Mouse (Mus musculus) forebrain, embryonic 10.5 days (tissue): ENCODE results near the gene Serhl. TPM values are rescaled to one million over a fixed set of nuclear protein-coding genes. Genes with fewer than 3 reads are reported as not detected.
"Not testable (repeated sequence)": the region's sequence is repeated elsewhere in the genome, so short reads cannot be mapped to it uniquely, and the experiment has no call there.

Experiments used
- DNase-seq: peaks from one replicate; pipeline ENCODE4 v3.0.0-alpha.2; 2017; ENCODE audit warnings: low spot score; ENCODE audit errors: extremely low spot score
- H3K27ac ChIP-seq: fragments of 300-500 bp; sonication (generic); 2 replicates; pipeline ENCODE4 v1.5.1; 2016; ENCODE audit warnings: mild to moderate bottlenecking
- H3K27me3 ChIP-seq: fragments of 300-500 bp; sonication (generic); 2 replicates; pipeline ENCODE4 v1.6.1; 2016; ENCODE audit warnings: mild to moderate bottlenecking; ENCODE audit not compliant: poor library complexity, severe bottlenecking
- H3K36me3 ChIP-seq: fragments of 300-500 bp; sonication (generic); replicated peaks from 2 replicates; pipeline ENCODE4 v1.6.1; 2016; ENCODE audit warnings: mild to moderate bottlenecking, moderate library complexity
- H3K4me1 ChIP-seq: fragments of 300-500 bp; sonication (generic); 2 replicates; pipeline ENCODE4 v1.6.1; 2016
- H3K4me3 ChIP-seq: fragments of 300-500 bp; sonication (generic); 2 replicates; pipeline ENCODE4 v1.5.1; 2016; ENCODE audit warnings: mild to moderate bottlenecking, moderate library complexity
- H3K9me3 ChIP-seq: fragments of 300-500 bp; sonication (generic); 2 replicates; pipeline ENCODE4 v1.6.1; 2016; ENCODE audit warnings: mild to moderate bottlenecking, moderate library complexity
- WGBS: fragments of 180-500 bp; shearing (Covaris S2); methylation state at CpG from one replicate; pipeline ENCODE4 v1.1.7; 2016; 5-methylcytosine and 5-hydroxymethylcytosine counted together
- polyA plus RNA-seq: library from polyadenylated mRNA; unstranded; fragments of >200 nt; fragmentation: Nextera tagmentation; extraction: Ambion mirVana; gene quantifications from 2 replicates; pipeline ENCODE4 v1.2.1, GENCODE M21; 2016

Serhl gene
- polyA plus RNA-seq, 1 experiment from 2014 or later, result 49.7 TPM

GRCm38 (mm10) chr15:83115071-83115470 lies 25.8 kb downstream of the Serhl start:
- no peaks in the 10 kb centered on the region for H3K9me3 ChIP-seq
- no peak overlapping the region for H3K4me3 ChIP-seq
- H3K36me3 ChIP-seq, result peaks cover 64% of the 10 kb centered on the region
- DNase-seq, result peak; percentile 45
- H3K4me1 ChIP-seq, result peaks cover 29% of the 10 kb centered on the region
- 44% methylated on average over 6 of the region's 6 CpGs for WGBS
- peak overlapping the region; percentile 69 for H3K27ac ChIP-seq
- H3K27me3 ChIP-seq, result no peaks in the 10 kb centered on the region

- WGBS, result 87% methylated on average over 7 of the region's 7 CpGs
- no peak for DNase-seq
- H3K27me3 ChIP-seq, result no peaks in the 10 kb centered on the region
- no peak overlapping the region for H3K4me3 ChIP-seq
- peaks cover 38% of the 10 kb centered on the region for H3K4me1 ChIP-seq
- no peaks in the 10 kb centered on the region for H3K9me3 ChIP-seq
- no peak overlapping the region for H3K27ac ChIP-seq
- H3K36me3 ChIP-seq, result peaks cover 67% of the 10 kb centered on the region
These were observed 29.1 kb downstream of the Serhl start for GRCm38 (mm10) chr15:83118360-83118759.

- H3K36me3 ChIP-seq, result peaks cover 59% of the 10 kb centered on the region
- no peaks in the 10 kb centered on the region for H3K9me3 ChIP-seq
- H3K4me3 ChIP-seq, result peak overlapping the region; percentile 89
- H3K4me1 ChIP-seq, result peaks cover 15% of the 10 kb centered on the region
- H3K27ac ChIP-seq, result peak overlapping the region; percentile 90
- H3K27me3 ChIP-seq, result no peaks in the 10 kb centered on the region
- peak; percentile 61 for DNase-seq
- WGBS, result 5% methylated on average over 42 of the region's 43 CpGs
These were observed 32.6 kb downstream of the Serhl start for GRCm38 (mm10) chr15:83121709-83122565.

GRCm38 (mm10) chr15:83122566-83123145 lies 33.4 kb downstream of the Serhl start, which contains the start of gene Rrp7a:
TSS of gene Rrp7a (minus strand) at chr15:83122801.
- Histone ChIP-seq H3K27me3 (no peaks in the 10 kb centered on the region), H3K4me3 (peak within 1 kb of the TSS; percentile 89), H3K36me3 (peaks cover 59% of the 10 kb centered on the region), H3K27ac (peak within 1 kb of the TSS; percentile 90), H3K4me1 (peaks cover 15% of the 10 kb centered on the region), H3K9me3 (no peaks in the 10 kb centered on the region)
- peak; percentile 90 for DNase-seq
- 11% methylated on average over 32 of the region's 32 CpGs for WGBS

GRCm38 (mm10) chr15:83124625-83125024 lies 35.3 kb downstream of the Serhl start:
- Histone ChIP-seq H3K4me3 (no peak overlapping the region), H3K9me3 (no peaks in the 10 kb centered on the region), H3K4me1 (peaks cover 15% of the 10 kb centered on the region), H3K36me3 (peaks cover 59% of the 10 kb centered on the region), H3K27me3 (no peaks in the 10 kb centered on the region), H3K27ac (no peak overlapping the region)
- DNase-seq, result no peak
- 66% methylated on average over 5 of the region's 5 CpGs for WGBS

GRCm38 (mm10) chr15:83126582-83126981 lies 37.3 kb downstream of the Serhl start:
- Histone ChIP-seq H3K27me3 (no peaks in the 10 kb centered on the region), H3K4me3 (no peak overlapping the region), H3K27ac (no peak overlapping the region), H3K9me3 (no peaks in the 10 kb centered on the region), H3K36me3 (peaks cover 70% of the 10 kb centered on the region), H3K4me1 (peaks cover 8% of the 10 kb centered on the region)
- WGBS, result 96% methylated on average over 9 of the region's 9 CpGs
- no peak for DNase-seq

- not testable (repeated sequence) for H3K27ac ChIP-seq, H3K27me3 ChIP-seq, H3K9me3 ChIP-seq, H3K4me3 ChIP-seq, H3K4me1 ChIP-seq, DNase-seq
- WGBS, result 88% methylated on average over 3 of the region's 3 CpGs
- H3K36me3 ChIP-seq, result peaks cover 75% of the 10 kb centered on the region
These were observed 37.7 kb downstream of the Serhl start for GRCm38 (mm10) chr15:83127037-83127436.

- DNase-seq, result no peak
- no peaks in the 10 kb centered on the region for H3K4me1 ChIP-seq
- peaks cover 96% of the 10 kb centered on the region for H3K36me3 ChIP-seq
- H3K27me3 ChIP-seq, result no peaks in the 10 kb centered on the region
- H3K27ac ChIP-seq, result no peak overlapping the region
- WGBS, result 97% methylated on average over 7 of the region's 7 CpGs
- H3K4me3 ChIP-seq, result no peak overlapping the region
- no peaks in the 10 kb centered on the region for H3K9me3 ChIP-seq
These were observed 40.4 kb downstream of the Serhl start for GRCm38 (mm10) chr15:83129530-83130231.

- peaks cover 96% of the 10 kb centered on the region for H3K36me3 ChIP-seq
- 94% methylated on average over 6 of the region's 6 CpGs for WGBS
These were observed 45.4 kb downstream of the Serhl start for GRCm38 (mm10) chr15:83134671-83135070.

GRCm38 (mm10) chr15:83135654-83136053 lies 46.3 kb downstream of the Serhl start:
- H3K4me1 ChIP-seq, result peaks cover 4% of the 10 kb centered on the region
- H3K27me3 ChIP-seq, result no peaks in the 10 kb centered on the region
- H3K27ac ChIP-seq, result no peak overlapping the region
- WGBS, result 92% methylated on average over 2 of the region's 2 CpGs
- no peak for DNase-seq
- H3K4me3 ChIP-seq, result no peak overlapping the region
- H3K36me3 ChIP-seq, result peaks cover 91% of the 10 kb centered on the region
- no peaks in the 10 kb centered on the region for H3K9me3 ChIP-seq

More at GRCm38 (mm10) chr15:83134671-83135070, 45.4 kb downstream of the Serhl start:
- H3K9me3 ChIP-seq, result no peaks in the 10 kb centered on the region
- H3K4me1 ChIP-seq, result no peaks in the 10 kb centered on the region
- H3K4me3 ChIP-seq, result no peak overlapping the region
- no peaks in the 10 kb centered on the region for H3K27me3 ChIP-seq
- H3K27ac ChIP-seq, result no peak overlapping the region
- DNase-seq, result no peak

- Histone ChIP-seq H3K36me3 (peaks cover 81% of the 10 kb centered on the region), H3K9me3 (no peaks in the 10 kb centered on the region), H3K27ac (no peak overlapping the region), H3K4me3 (no peak overlapping the region), H3K4me1 (peaks cover 23% of the 10 kb centered on the region), H3K27me3 (no peaks in the 10 kb centered on the region)
- WGBS, result 69% methylated on average over 5 of the region's 5 CpGs
- no peak for DNase-seq
These were observed 53.6 kb downstream of the Serhl start for GRCm38 (mm10) chr15:83142861-83143260.

GRCm38 (mm10) chr15:83145541-83145940 lies 56.2 kb downstream of the Serhl start:
- no peak overlapping the region for H3K27ac ChIP-seq
- peaks cover 63% of the 10 kb centered on the region for H3K36me3 ChIP-seq
- H3K27me3 ChIP-seq, result no peaks in the 10 kb centered on the region
- H3K4me1 ChIP-seq, result peaks cover 32% of the 10 kb centered on the region
- no peaks in the 10 kb centered on the region for H3K9me3 ChIP-seq
- H3K4me3 ChIP-seq, result no peak overlapping the region
- 91% methylated on average over 6 of the region's 6 CpGs for WGBS
- DNase-seq, result no peak
